Mouse (Mus musculus) naive thymus-derived CD4-positive, alpha-beta T cell, adult 2 months (primary cell): ENCODE measurements around the gene Gm11037.
"Not testable (repeated sequence)": the region's sequence is repeated elsewhere in the genome, so short reads cannot be mapped to it uniquely, and the experiment has no call there.

Experiments
- DNase-seq: peaks from one replicate; pipeline ENCODE4 v3.0.0-alpha.2; 2011; ENCODE audit warnings: low read depth

Gm11037 gene

GRCm38 (mm10) chr2:131132930-131133547 is at the start of gene Gm11037:
Gene Gm11037, plus strand, starts transcription at chr2:131133497.
- no peak for DNase-seq

DNA sequence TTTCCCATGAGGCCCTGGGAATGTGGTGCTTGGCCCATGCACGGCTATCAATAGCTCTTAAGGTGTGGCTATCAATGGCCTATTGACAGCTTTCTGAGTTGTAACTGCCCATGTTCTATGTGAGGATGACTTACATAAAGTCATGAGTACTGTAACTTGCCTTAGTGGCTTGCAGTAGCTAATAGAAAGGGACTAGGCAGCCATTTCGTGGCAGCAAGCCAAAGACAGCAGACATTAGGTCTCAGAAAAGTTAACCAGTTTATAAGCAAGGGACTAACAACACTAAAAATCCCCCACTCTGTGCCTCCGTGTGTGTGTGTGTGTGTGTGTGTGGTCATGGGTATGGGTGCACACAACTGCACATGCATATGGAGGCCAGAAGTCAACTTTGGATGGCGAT is 49.1 kb upstream of the Gm11037 start:
- DNase-seq = no peak

GRCm38 (mm10) chr2:131086667-131087390 is 46.5 kb upstream of the Gm11037 start, which contains the start of gene Siglec1:
Gene Siglec1, minus strand, starts transcription at chr2:131086765.
- no peak for DNase-seq

DNA sequence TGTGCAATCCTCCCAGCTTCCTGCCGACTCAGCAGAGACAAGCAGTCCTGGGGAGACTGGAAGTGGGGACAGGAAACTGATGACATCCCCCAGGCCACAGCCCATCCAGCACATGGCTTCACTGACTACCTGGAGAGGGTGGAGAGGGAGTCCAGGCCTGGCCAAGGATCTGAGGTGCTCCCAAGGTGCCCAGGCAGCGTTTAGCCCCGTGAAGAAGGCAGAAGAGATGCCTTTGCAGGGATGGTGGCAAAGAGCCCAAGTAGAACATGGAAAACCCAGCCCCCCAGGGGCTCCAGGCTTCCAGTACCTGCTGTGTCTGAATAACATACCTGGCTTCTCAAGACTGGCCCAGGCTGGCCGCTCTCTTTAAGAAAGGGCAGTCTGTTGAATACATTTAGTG is 44.7 kb upstream of the Gm11037 start:
- no peak for DNase-seq

DNA sequence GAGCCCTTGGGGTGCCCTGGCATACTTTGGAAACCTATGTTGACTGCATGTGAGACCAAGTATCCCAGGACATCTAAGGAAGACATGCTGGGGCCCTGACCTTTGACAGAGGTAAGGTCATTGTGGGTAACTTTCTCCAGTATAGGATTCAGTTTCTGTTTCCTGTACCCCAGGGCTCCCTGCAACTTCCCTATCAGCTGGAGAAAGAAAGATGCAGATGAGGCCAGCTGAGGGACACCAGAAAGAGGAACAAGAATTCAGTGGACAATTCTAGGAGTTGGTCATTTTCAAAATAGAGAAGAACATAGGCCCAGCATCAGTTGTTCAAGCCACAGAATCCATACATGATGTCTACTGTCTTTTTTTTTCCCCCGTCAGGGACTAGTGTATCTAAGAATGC is 43.7 kb upstream of the Gm11037 start:
- no peak for DNase-seq

DNA sequence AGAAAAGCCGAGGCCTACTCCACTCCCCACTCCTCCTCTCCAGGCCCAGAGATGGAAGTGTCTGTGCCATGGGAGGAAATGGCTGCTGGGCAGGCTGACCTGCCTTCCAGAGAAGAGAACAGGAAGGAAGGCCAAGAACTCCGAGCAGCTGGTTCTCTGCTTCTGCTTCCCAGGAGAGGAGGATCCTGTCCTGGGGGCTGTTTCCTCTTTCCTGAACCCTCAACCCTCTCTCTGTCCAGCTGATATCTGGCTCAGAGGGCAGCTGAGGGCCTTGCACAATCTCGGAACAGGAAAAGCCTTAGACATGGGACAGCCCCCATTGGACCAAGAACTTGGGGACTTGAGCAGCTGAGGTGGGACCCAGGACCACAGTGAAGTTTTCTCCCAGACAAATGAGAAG is 42.4 kb upstream of the Gm11037 start:
- no peak for DNase-seq

- DNase-seq = no peak
Observed at GRCm38 (mm10) chr2:131093577-131093976, 39.7 kb upstream of the Gm11037 start.

DNA sequence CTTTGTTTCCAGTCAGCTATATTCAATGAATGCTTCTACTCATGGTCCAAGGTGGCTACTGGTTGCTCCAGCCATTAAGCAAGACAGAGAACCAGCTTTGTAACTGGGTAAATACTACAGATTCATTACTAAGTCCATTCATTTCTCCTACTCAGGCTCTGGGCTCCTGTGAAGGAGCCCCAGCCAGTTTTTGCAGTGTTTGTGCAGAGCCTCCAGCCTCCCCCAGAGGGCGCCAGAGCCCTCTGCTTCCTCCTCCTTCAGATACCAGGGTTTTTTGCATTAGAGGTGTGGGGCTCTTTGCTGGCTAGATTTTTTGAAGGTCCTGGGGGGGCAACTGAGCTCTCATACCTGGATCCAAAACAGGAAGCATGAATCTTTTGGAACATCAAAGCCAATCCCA is 38.5 kb upstream of the Gm11037 start:
- DNase-seq = peak; percentile 84

DNA sequence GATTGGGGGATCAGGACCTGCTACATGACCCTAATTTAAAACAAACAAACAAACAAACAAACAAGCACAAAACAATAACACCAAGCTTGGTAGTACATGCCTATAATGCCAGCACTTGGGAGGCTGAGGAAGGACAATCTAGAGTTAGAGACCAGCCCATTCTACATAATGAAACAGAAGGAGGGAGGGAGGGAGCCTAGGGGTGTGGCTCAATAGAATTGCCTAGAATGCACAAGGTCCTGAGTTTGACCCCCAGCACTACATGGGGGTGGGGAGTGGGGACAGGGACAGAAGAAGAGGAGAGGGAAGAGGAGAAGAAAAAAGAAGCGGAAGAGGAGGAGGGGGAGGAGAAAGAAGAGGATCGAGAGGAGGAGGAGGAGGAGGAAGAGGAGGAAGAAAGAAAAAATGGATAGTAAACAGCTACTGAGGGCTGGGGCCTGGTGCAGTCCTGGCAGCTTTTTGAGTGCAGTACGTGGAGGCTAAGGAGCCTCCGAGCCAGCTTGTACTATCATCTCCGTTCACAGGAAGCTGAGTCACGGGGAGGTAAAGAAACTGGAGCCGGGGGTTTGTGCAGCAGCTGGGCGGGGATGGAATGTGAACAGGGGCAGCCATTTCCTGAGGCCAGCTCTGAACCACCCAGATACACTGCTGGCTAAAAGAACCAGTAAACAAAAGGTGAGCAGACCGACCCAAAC is 37.0 kb upstream of the Gm11037 start:
- DNase-seq = peak; percentile 12

- peak; percentile 11 for DNase-seq
Observed at GRCm38 (mm10) chr2:131097087-131097486, 36.2 kb upstream of the Gm11037 start.

GRCm38 (mm10) chr2:131101530-131101929 is 31.8 kb upstream of the Gm11037 start:
- DNase-seq = no peak

GRCm38 (mm10) chr2:131104021-131104420 is 29.3 kb upstream of the Gm11037 start:
- DNase-seq = no peak

GRCm38 (mm10) chr2:131105061-131105460 is 28.2 kb upstream of the Gm11037 start:
- DNase-seq = not testable (repeated sequence)

DNA sequence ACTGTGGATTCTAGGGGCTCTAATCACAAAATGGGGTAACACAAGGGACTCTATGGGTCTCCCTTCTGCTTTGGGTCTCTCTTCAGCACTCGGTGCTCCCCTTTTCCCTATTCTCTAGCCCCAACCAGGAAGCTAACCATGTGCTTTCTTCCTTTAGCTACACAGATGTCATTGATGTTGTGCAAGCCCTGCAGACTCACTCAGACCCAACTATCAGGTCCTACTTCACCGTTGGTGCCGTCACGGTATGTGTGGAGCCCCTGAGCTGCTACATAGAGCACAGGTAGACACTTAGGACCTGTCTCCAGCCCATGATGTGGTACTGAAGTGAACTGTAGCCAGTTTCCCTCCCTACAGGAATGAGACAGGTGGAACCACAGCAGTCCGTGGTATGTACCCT is 27.3 kb upstream of the Gm11037 start:
- DNase-seq = no peak

DNA sequence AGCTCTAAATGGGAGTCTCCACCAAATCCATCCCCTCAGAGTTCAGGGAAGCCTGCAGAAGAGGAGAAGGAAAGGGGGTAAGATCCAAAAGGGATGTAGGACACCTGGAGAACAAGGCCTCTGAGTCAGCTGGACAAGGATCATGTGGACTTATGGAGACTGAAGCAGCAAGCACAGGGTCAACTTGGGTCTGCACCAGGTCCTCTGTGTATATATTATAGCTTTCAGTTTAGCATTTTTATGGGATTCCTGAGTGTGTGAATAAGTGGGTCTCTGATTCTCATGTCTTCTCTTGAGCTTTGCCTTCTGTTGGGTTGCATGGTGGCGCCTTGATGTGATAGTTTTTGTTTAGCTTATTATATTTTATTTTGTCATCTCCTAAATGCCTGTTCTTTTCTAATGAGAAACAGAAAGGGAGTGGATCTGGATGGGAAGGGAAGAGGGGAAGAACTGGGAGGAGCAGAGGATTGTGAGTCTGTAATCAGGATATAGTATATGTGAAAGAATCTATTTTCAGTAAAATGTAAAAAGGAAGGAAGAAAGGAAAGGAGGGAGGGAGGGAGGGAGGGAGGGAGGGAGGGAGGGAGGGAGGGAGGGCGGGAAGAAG is 14.2 kb upstream of the Gm11037 start:
- no peak for DNase-seq

GRCm38 (mm10) chr2:131124166-131124565 is 9.1 kb upstream of the Gm11037 start:
- DNase-seq = no peak

DNA sequence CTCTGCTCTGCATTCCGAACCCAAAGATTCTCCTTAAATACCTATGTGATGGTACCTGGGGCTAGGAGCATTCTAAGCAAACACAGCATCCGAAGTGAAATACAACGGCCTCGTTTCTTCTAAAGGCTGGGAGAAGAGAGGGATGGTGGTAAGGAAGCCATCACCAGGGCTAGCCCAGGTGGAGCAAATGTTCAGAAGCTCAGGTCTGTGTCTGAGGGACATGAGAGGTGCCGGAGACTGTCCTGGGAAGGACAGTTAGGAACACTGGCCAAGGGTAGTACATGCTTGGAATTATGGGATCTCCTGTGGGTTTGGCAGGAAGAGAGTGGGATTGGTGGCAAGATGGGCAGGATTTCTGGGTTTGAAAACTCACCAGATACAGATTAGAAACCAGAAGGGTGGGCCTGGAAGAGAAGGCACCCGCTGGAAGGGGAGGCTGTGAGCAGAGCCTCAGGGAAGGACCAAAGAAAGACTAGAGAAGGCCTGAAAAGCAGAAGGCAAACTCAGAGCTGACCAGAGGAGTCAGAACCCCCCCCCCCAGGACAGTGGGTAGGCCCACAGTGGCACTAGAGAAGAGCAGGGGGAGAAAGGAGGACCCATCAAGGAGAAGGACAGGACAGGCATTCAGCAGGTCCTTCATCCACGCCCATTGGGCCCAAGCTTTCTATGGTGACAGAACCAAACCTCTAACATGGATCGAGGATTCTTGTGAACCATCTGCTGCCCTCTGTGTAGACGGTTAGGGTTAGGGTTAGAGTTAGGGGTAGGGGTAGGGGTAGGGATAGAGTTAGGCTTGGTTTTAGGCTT is 7.9 kb upstream of the Gm11037 start:
- DNase-seq = no peak

- DNase-seq = no peak
Observed at GRCm38 (mm10) chr2:131125964-131126815, 7.1 kb upstream of the Gm11037 start.

- no peak for DNase-seq
Observed at GRCm38 (mm10) chr2:131127161-131127730, 6.1 kb upstream of the Gm11037 start, which contains the start of gene Hspa12b. Gene Hspa12b, plus strand, starts transcription at chr2:131127280.

GRCm38 (mm10) chr2:131128211-131128610 is 5.1 kb upstream of the Gm11037 start:
- no peak for DNase-seq
